In the genomic region with DNA sequence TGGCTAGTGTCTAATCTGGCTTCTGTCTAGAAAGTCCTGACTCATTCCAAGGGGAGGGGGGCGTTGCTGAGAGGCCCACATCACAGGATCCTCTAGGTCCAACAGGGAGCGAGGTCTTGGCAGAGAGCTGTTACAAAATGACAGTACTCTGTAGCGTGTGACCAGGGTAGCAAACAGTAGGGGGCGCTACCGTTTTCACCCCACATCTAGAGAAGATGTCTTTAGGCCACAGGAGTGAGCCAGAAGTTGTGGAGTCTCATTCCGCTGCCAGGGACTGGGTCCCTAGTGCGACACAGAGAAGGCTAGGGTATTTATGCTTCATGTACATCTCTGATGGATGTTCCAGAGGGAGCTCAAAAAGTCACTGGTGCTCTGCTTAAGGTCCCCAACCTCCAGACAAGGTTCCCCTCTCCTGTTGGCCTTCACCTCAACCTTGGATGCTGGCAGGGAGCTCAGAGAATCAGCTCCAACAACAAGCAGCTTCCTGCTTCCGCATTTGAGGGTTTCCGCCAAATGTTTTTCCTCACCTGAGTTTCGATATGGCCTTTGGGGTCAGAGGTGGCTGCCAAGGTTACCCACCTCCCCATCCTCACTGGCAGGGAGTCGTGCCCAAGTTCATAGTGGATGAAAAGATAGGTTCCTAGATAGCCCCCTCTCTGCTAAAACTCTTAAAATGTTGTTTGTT, we compare ENCODE assay signal across 8 mouse cellular contexts. TPM values are rescaled to one million over a fixed set of nuclear protein-coding genes. Genes with fewer than 3 reads are reported as not detected.
DNase-seq lines count a peak whose midpoint lies in the region; ATAC-seq lines count a peak whose summit lies in the region.

No protein-coding gene starts in this region.

- no peaks in the 10 kb centered on the region for H3K27me3 ChIP-seq in intestine, embryonic 14.5 days (replicated peaks; ENCODE audit: control insufficient read depth, insufficient read depth, low read length)
- peaks cover 35% of the 10 kb centered on the region for H3K27me3 ChIP-seq in liver, embryonic 15.5 days

- H3K4me3 ChIP-seq in intestine, embryonic 14.5 days (ENCODE audit: low read depth, low read length): no peak overlapping the region
- peak overlapping the region; percentile 47 for H3K4me3 ChIP-seq in liver, embryonic 15.5 days (replicated peaks)

- DNase-seq in cerebellum, postnatal 25 days: peak; percentile 8 to 9
- DNase-seq in cerebellum, adult 8-10 months: no peak
- DNase-seq in c-Kit-positive CD71-negative TER-119-negative erythroid progenitor cells, embryonic 14.5 days (ENCODE audit: low read depth): peak; percentile 43
- DNase-seq in gastrocnemius, postnatal 14 days: peak; percentile 28
- DNase-seq in intestine, embryonic 14.5 days (ENCODE audit: low spot score): peak; percentile 57
- peak; percentile 32 to 42 for DNase-seq in natural killer cell, adult 2 months (ENCODE audit: low spot score in 2 of 2)
- peak; percentile 31 for DNase-seq in thymus, postnatal 14 days

- no peaks in the 10 kb centered on the region for H3K9me3 ChIP-seq in intestine, embryonic 14.5 days (ENCODE audit: control insufficient read depth, low read length)
- H3K9me3 ChIP-seq in liver, embryonic 15.5 days (replicated peaks): no peaks in the 10 kb centered on the region

- intact Hi-C loops in gastrocnemius, postnatal 14 days (cut with DNase I; ENCODE audit: low total_unique reads): loop anchor here (5.0 to 10.0 kb wide), 2 partner anchors 232 to 360 kb away; no protein-coding TSS in a partner anchor

- H3K27ac ChIP-seq in intestine, embryonic 14.5 days (ENCODE audit: low read depth): no peak overlapping the region
- H3K27ac ChIP-seq in liver, embryonic 15.5 days (replicated peaks): no peak overlapping the region

- no peak overlapping the region for H3K9ac ChIP-seq in intestine, embryonic 14.5 days (ENCODE audit: low read length)
- no peak overlapping the region for H3K9ac ChIP-seq in liver, embryonic 15.5 days

- peak overlapping the region; percentile 97 for H3K4me2 ChIP-seq in intestine, embryonic 14.5 days (ENCODE audit: low read length)
- peak overlapping the region; percentile 77 for H3K4me2 ChIP-seq in liver, embryonic 15.5 days

- ATAC-seq in intestine, embryonic 14.5 days (replicated peaks; ENCODE audit: low FRiP score, low TSS enrichment, low read depth): no peak
- no peak for ATAC-seq in liver, embryonic 15.5 days (ENCODE audit: insufficient read depth)

- H3K36me3 ChIP-seq in intestine, embryonic 14.5 days (ENCODE audit: control insufficient read depth, insufficient read depth, low read length): no peaks in the 10 kb centered on the region
- H3K36me3 ChIP-seq in liver, embryonic 15.5 days (replicated peaks): no peaks in the 10 kb centered on the region

- peaks cover 15% of the 10 kb centered on the region; the same call in 1 of the 2 replicates for H3K4me1 ChIP-seq in intestine, embryonic 14.5 days (replicated peaks; ENCODE audit: control insufficient read depth, insufficient read depth, low read length)
- peaks cover 18% of the 10 kb centered on the region for H3K4me1 ChIP-seq in liver, embryonic 15.5 days (replicated peaks)

- WGBS in intestine, embryonic 14.5 days: 38% methylated on average over 11 of the region's 11 CpGs
- WGBS in liver, embryonic 15.5 days (ENCODE audit: insufficient replicate concordance): 19% methylated on average over 11 of the region's 11 CpGs

RNA-seq across cellular contexts. Expression of gene Zfp831, which starts 29.3 kb away (rescaled TPM):
- under 1 TPM in 1 of 2 experiments, not detected in 1; 0.02 TPM for total RNA-seq in gastrocnemius, postnatal 14 days (2021)
- not detected in 2 replicates for polyA plus RNA-seq in intestine, embryonic 14.5 days (2014; fragmentation: Nextera tagmentation; extraction: Ambion mirVana)
- 0.01 and 0.02 TPM in 2 replicates for polyA plus RNA-seq in liver, embryonic 15.5 days (2015; fragmentation: Nextera tagmentation; extraction: Ambion mirVana)
